Mouse (Mus musculus) C2C12 (cell line): Measurements from ENCODE around the gene Mllt3.

Experiments
- CEBPB ChIP-seq: IDR thresholded peaks from one replicate; pipeline ENCODE4 v1.6.1; 2011; ENCODE audit warnings: low read depth, mild to moderate bottlenecking, control low read depth, moderate library complexity
- CTCF ChIP-seq: IDR thresholded peaks from one replicate; pipeline ENCODE4 v1.5.1; 2011; ENCODE audit not compliant: control insufficient read depth, insufficient read depth, insufficient read length
- FOSL1 ChIP-seq: IDR thresholded peaks from one replicate; pipeline ENCODE4 v1.8.0; 2011; ENCODE audit warnings: mild to moderate bottlenecking, low read length; ENCODE audit not compliant: poor library complexity, insufficient read depth, severe bottlenecking
- MAX ChIP-seq: IDR thresholded peaks from one replicate; pipeline ENCODE4 v1.6.1; 2011; ENCODE audit warnings: mild to moderate bottlenecking, control low read depth
- MYOD1 ChIP-seq: IDR thresholded peaks from one replicate; pipeline ENCODE4 v1.6.1; 2011; ENCODE audit warnings: low read depth; ENCODE audit not compliant: control insufficient read depth, insufficient read length
- MYOG ChIP-seq: IDR thresholded peaks from one replicate; pipeline ENCODE4 v1.6.1; 2011; ENCODE audit not compliant: control insufficient read depth, insufficient read length; ENCODE audit errors: extremely low read depth
- USF1 ChIP-seq: IDR thresholded peaks from one replicate; pipeline ENCODE4 v1.6.1; 2011; ENCODE audit warnings: low read depth, mild to moderate bottlenecking, control low read depth, moderate library complexity

GRCm38 (mm10) chr4:88035361-88035760 lies 2.2 kb upstream of the Mllt3 start:
- TF ChIP-seq CTCF (peak; percentile 8), MYOD1 (no peak), CEBPB (no peak), MAX (no peak), USF1 (no peak), MYOG (no peak), FOSL1 (no peak)
